8 mouse cellular contexts compared by ENCODE assay signal in the genomic region with DNA sequence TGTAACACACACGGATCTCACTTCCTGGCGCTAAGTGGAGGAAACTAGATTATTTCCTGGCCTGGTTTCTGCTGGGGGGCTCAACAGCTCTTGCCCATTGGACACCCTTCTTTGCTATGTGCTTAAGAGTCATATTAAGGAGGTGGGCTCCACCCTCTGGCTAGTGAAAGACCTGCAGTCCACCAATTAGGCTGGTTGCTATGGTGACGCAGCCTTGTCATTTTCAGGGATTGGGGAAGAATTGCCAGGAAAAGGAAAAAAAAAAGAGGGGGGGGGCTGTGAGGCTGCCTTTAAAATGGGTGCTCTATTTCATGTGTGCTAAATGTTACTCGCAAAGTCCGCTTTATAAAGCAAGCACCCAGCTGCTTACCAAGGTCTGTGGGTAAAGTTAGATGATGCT. TPM values are rescaled to one million over a fixed set of nuclear protein-coding genes. Genes with fewer than 3 reads are reported as not detected.
DNase-seq lines count a peak whose midpoint lies in the region; ATAC-seq and TF ChIP-seq lines count a peak whose summit lies in the region.

No protein-coding gene starts in this region.

- H3K9ac ChIP-seq in forebrain, embryonic 16.5 days (replicated peaks; ENCODE audit: low read depth, low read length) = no peak overlapping the region

- no peak overlapping the region for H3K27ac ChIP-seq in forebrain, embryonic 16.5 days (ENCODE audit: low read length)

- 0 out of 2 replicates have a peak, but pooled peaks have one; percentile 38 for ATAC-seq in forebrain, embryonic 16.5 days

- H3K36me3 ChIP-seq in forebrain, embryonic 16.5 days (ENCODE audit: control insufficient read depth, insufficient read depth) = no peaks in the 10 kb centered on the region

- peak overlapping the region; percentile 39 for H3K4me2 ChIP-seq in forebrain, embryonic 16.5 days (ENCODE audit: low read length)

- H3K4me3 ChIP-seq in forebrain, embryonic 16.5 days (replicated peaks; ENCODE audit: low read length) = peak overlapping the region; percentile 15; the same call in 1 of the 2 replicates

- H3K9me3 ChIP-seq in forebrain, embryonic 16.5 days (ENCODE audit: control insufficient read depth, low read length) = no peaks in the 10 kb centered on the region

- DNase-seq in adrenal gland, postnatal 14 days = peak; percentile 14
- DNase-seq in adrenal gland, adult 18-20 months (ENCODE audit: low spot score in 2 of 2) = no peak
- DNase-seq in brain, embryonic 14.5 days (ENCODE audit: low read depth) = peak; percentile 94
- DNase-seq in left cerebral cortex, postnatal 4 days = peak; percentile 82
- DNase-seq in right cerebral cortex, postnatal 25 days = peak; percentile 59
- DNase-seq in gastrocnemius, postnatal 25 days = no peak
- DNase-seq in urinary bladder, postnatal 4 days (ENCODE audit: low spot score in 2 of 2) = no peak

- H3K4me1 ChIP-seq in forebrain, embryonic 16.5 days (replicated peaks; ENCODE audit: control insufficient read depth, insufficient read depth, low read length) = peaks cover 52% of the 10 kb centered on the region

- intact Hi-C loops in left cerebral cortex, postnatal 4 days (cut with DNase I) = loop anchor here (10.0 kb wide), 2 partner anchors 182 to 1302 kb away; no protein-coding TSS in a partner anchor

- TF ChIP-seq POLR2A in brain, embryonic 14.5 days (IDR thresholded peaks at IDR 0.05; ENCODE audit: borderline replicate concordance, extremely low read depth, insufficient read depth, insufficient read length, poor library complexity, severe bottlenecking) = no peak

- peak; percentile 67; the same call in 1 of the 2 replicates for TF ChIP-seq CTCF in brain, embryonic 14.5 days (IDR thresholded peaks at IDR 0.05; ENCODE audit: borderline replicate concordance, extremely low read depth, insufficient read depth, insufficient read length)

- 12% methylated on average over 5 of the region's 5 CpGs for WGBS in forebrain, embryonic 16.5 days

- H3K27me3 ChIP-seq in forebrain, embryonic 16.5 days (replicated peaks; ENCODE audit: control insufficient read depth, insufficient read depth, low read length) = 0 out of 2 replicates have a peak, but pooled peaks cover 2% of the 10 kb centered on the region

RNA-seq across cellular contexts. Expression of gene Fam19a5, which starts 2.9 kb away (rescaled TPM):
- 6.3 and 7.3 TPM in 2 replicates for total RNA-seq in adrenal gland, postnatal 14 days (2021)
- 10 to 100 TPM in 1 of 2 experiments, 1 to 10 TPM in 1; 4.6 to 15.9 TPM for total RNA-seq in adrenal gland, adult 18-20 months (2021)
- 60.4 and 69.0 TPM in 2 replicates for polyA plus RNA-seq in brain, embryonic 14.5 days (2012; rRNA removed)
- 15.0 and 18.7 TPM in 2 replicates for polyA plus RNA-seq in forebrain, embryonic 16.5 days (2015; fragmentation: Nextera tagmentation; extraction: Ambion mirVana)
- total RNA-seq in left cerebral cortex, postnatal 4 days (2021) = 10 to 100 TPM; 53.0 to 61.5 TPM
- total RNA-seq in gastrocnemius, postnatal 25 days (2021) = 1 to 10 TPM; 1.4 to 2.0 TPM

Comparison
In these comparisons a context has a peak if more than half of its experiments do, and no peak if none do; other contexts are left out.
1. DNase-seq: peak in adrenal gland, postnatal 14 days (single experiment), brain, embryonic 14.5 days (single experiment), left cerebral cortex, postnatal 4 days (single experiment) and right cerebral cortex, postnatal 25 days (single experiment); none in adrenal gland, adult 18-20 months (0 of 2), gastrocnemius, postnatal 25 days (single experiment) and urinary bladder, postnatal 4 days (0 of 2).